Mouse (Mus musculus) CH12.LX (cell line): ENCODE results near the gene Ctsw. TPM values are rescaled to one million over a fixed set of nuclear protein-coding genes. Genes with fewer than 3 reads are reported as not detected.

ENCODE experiments used
- DNase-seq: peaks from one replicate; pipeline ENCODE4 v3.0.0-alpha.2; 2013; ENCODE audit errors: extremely low read depth
- H3K27ac ChIP-seq: 2 replicates; pipeline ENCODE4 v1.5.1; 2012; ENCODE audit warnings: low read depth, mild to moderate bottlenecking, control low read depth, moderate library complexity; ENCODE audit not compliant: insufficient read depth
- H3K27me3 ChIP-seq: replicated peaks from 2 replicates; pipeline ENCODE3; 2012; ENCODE audit warnings: inconsistent platforms
- H3K36me3 ChIP-seq, 2 experiments: replicated peaks in 1 of 2; 2 replicates each; pipeline versions ENCODE3 to v1.6.1; 2012; ENCODE audit warnings: inconsistent platforms in 1 of 2, low read length in 1 of 2, mild to moderate bottlenecking in 1 of 2, mixed read lengths in 1 of 2, moderate library complexity in 1 of 2; ENCODE audit not compliant: control insufficient read depth in 1 of 2, insufficient read depth in 1 of 2
- H3K4me1 ChIP-seq, 2 experiments: 2 replicates each; pipeline ENCODE4 v1.6.1; 2012; ENCODE audit warnings: inconsistent platforms in 1 of 2, moderate library complexity in 1 of 2; ENCODE audit not compliant: insufficient read depth in 2 of 2, control insufficient read depth in 1 of 2
- H3K4me2 ChIP-seq: 2 replicates; pipeline ENCODE4 v1.6.1; 2012; ENCODE audit warnings: low read depth, mild to moderate bottlenecking, control low read depth; ENCODE audit not compliant: poor library complexity, insufficient read depth, severe bottlenecking
- H3K4me3 ChIP-seq, 3 experiments: fragments of 150-350 bp in 1 of 3; sonication (generic) in 1 of 3; replicated peaks in 1 of 3; 2 replicates each; pipeline versions ENCODE3 to v1.5.1; 2011 to 2012; ENCODE audit warnings: low read depth in 2 of 3, low read length in 2 of 3, mild to moderate bottlenecking in 2 of 3, moderate library complexity in 2 of 3, control low read depth in 1 of 3, improper control_type of control experiment in 1 of 3, inconsistent platforms in 1 of 3, mixed read lengths in 1 of 3; ENCODE audit not compliant: poor library complexity in 1 of 3
- H3K79me2 ChIP-seq: replicated peaks from 2 replicates; pipeline ENCODE4 v1.6.1; 2012; ENCODE audit warnings: mild to moderate bottlenecking, moderate library complexity; ENCODE audit not compliant: control insufficient read depth, poor library complexity, insufficient read depth, severe bottlenecking; ENCODE audit errors: extremely low read depth
- H3K9ac ChIP-seq: 2 replicates; pipeline ENCODE4 v1.6.1; 2012; ENCODE audit warnings: low read depth, mild to moderate bottlenecking, control low read depth, moderate library complexity; ENCODE audit not compliant: insufficient read depth
- H3K9me3 ChIP-seq: replicated peaks from 2 replicates; pipeline ENCODE3; 2012; ENCODE audit warnings: low read length, inconsistent platforms, mixed read lengths
- CHD2 ChIP-seq: IDR thresholded peaks from 2 replicates; pipeline ENCODE4 v1.6.1; 2011; ENCODE audit warnings: low read length, improper control_type of control experiment
- E2F4 ChIP-seq: IDR thresholded peaks from 2 replicates; pipeline ENCODE4 v1.6.1; 2011; ENCODE audit warnings: low read depth, low read length, improper control_type of control experiment; ENCODE audit not compliant: insufficient replicate concordance
- ELF1 ChIP-seq: IDR thresholded peaks from 2 replicates; pipeline ENCODE4 v1.6.1; 2014; ENCODE audit warnings: low read depth, mild to moderate bottlenecking, inconsistent platforms, low read length, improper control_type of control experiment
- ETS1 ChIP-seq: conservative IDR thresholded peaks from 2 replicates; pipeline ENCODE4 v1.6.1; 2012; ENCODE audit warnings: low read depth, mild to moderate bottlenecking, inconsistent platforms, low read length, improper control_type of control experiment, moderate library complexity
- GABPA ChIP-seq: IDR thresholded peaks from 2 replicates; pipeline ENCODE4 v1.6.1; 2012; ENCODE audit warnings: low read depth, low read length, improper control_type of control experiment, inconsistent platforms; ENCODE audit not compliant: insufficient replicate concordance
- IRF4 ChIP-seq: IDR thresholded peaks from 2 replicates; pipeline ENCODE4 v1.6.1; 2014; ENCODE audit warnings: low read depth, mild to moderate bottlenecking, inconsistent platforms, low read length, improper control_type of control experiment
- JUN ChIP-seq: IDR thresholded peaks from 2 replicates; pipeline ENCODE4 v1.6.1; 2011; ENCODE audit warnings: low read depth, mild to moderate bottlenecking, low read length, improper control_type of control experiment, moderate library complexity; ENCODE audit not compliant: insufficient read depth
- JUND ChIP-seq: conservative IDR thresholded peaks from 2 replicates; pipeline ENCODE4 v1.6.1; 2011; ENCODE audit warnings: low read depth, low read length, improper control_type of control experiment
- KAT2A ChIP-seq: IDR thresholded peaks from 2 replicates; pipeline ENCODE4 v1.6.1; 2012; ENCODE audit warnings: low read length, improper control_type of control experiment, inconsistent platforms; ENCODE audit not compliant: insufficient replicate concordance
- MAFK ChIP-seq: IDR thresholded peaks from 2 replicates; pipeline ENCODE4 v1.6.1; 2011; ENCODE audit warnings: low read length, improper control_type of control experiment; ENCODE audit not compliant: insufficient replicate concordance
- MAX ChIP-seq: IDR thresholded peaks from 2 replicates; pipeline ENCODE4 v1.6.1; 2011; ENCODE audit warnings: low read length, improper control_type of control experiment
- MAZ ChIP-seq: IDR thresholded peaks from 2 replicates; pipeline ENCODE4 v1.6.1; 2012; ENCODE audit warnings: low read depth, mild to moderate bottlenecking, inconsistent platforms, low read length, improper control_type of control experiment, moderate library complexity
- MEF2A ChIP-seq: IDR thresholded peaks from 2 replicates; pipeline ENCODE4 v1.6.1; 2014; ENCODE audit warnings: low read depth, mild to moderate bottlenecking, inconsistent platforms, low read length, improper control_type of control experiment, borderline replicate concordance
- MXI1 ChIP-seq: IDR thresholded peaks from 2 replicates; pipeline ENCODE4 v1.6.1; 2011; ENCODE audit warnings: mild to moderate bottlenecking, low read depth, low read length, improper control_type of control experiment
- NELFE ChIP-seq: IDR thresholded peaks from 2 replicates; pipeline ENCODE4 v1.6.1; 2011; ENCODE audit warnings: low read depth, low read length, improper control_type of control experiment
- PAX5 ChIP-seq: IDR thresholded peaks from 2 replicates; pipeline ENCODE4 v1.6.1; 2012; ENCODE audit warnings: low read length, inconsistent platforms, mixed read lengths
- RCOR1 ChIP-seq: conservative IDR thresholded peaks from 2 replicates; pipeline ENCODE4 v1.6.1; 2012; ENCODE audit warnings: low read depth, mild to moderate bottlenecking, inconsistent platforms, low read length, improper control_type of control experiment
- SMC3 ChIP-seq: IDR thresholded peaks from 2 replicates; pipeline ENCODE4 v1.6.1; 2011; ENCODE audit warnings: low read depth, low read length, improper control_type of control experiment
- UBTF ChIP-seq: IDR thresholded peaks from 2 replicates; pipeline ENCODE4 v1.6.1; 2012; ENCODE audit warnings: low read depth, mild to moderate bottlenecking, inconsistent platforms, low read length, improper control_type of control experiment, moderate library complexity
- USF1 ChIP-seq: IDR thresholded peaks from 2 replicates; pipeline ENCODE4 v1.6.1; 2014; ENCODE audit warnings: low read depth, mild to moderate bottlenecking, inconsistent platforms, low read length, improper control_type of control experiment
- ZC3H11A ChIP-seq: IDR thresholded peaks from 2 replicates; pipeline ENCODE4 v1.6.1; 2012; ENCODE audit warnings: low read depth, mild to moderate bottlenecking, inconsistent platforms, low read length, improper control_type of control experiment
- ZKSCAN1 ChIP-seq: IDR thresholded peaks from 2 replicates; pipeline ENCODE4 v1.6.1; 2012; ENCODE audit warnings: low read depth, inconsistent platforms, low read length, improper control_type of control experiment, borderline replicate concordance
- ZNF384 ChIP-seq: IDR thresholded peaks from 2 replicates; pipeline ENCODE4 v1.6.1; 2012; ENCODE audit warnings: low read depth, low read length, improper control_type of control experiment, inconsistent platforms
- dilution Hi-C: fragments of 300-500 bp; cut with MboI; formaldehyde crosslinking; loops from 2 replicates; pipeline ENCODE4 v1.14.3; 2020; ENCODE audit warnings: low sequenced_read_pairs; ENCODE audit not compliant: extremely low pct_unique_long_range_greater_than_20kb, extremely low pct_ligation_motif_present
- in situ Hi-C: fragments of 300-500 bp; cut with MboI; formaldehyde crosslinking; loops from 3 replicates; pipeline ENCODE4 v1.14.3; 2019; ENCODE audit warnings: low sequenced_read_pairs, low pct_ligation_motif_present, low pct_unique_long_range_greater_than_20kb, mixed read lengths
- polyA plus RNA-seq: library from polyadenylated mRNA; unstranded; fragments of >175 nt; gene quantifications from 2 replicates; pipeline ENCODE4 v1.2.1, GENCODE M21; 2012; ENCODE audit warnings: low read depth; ENCODE audit not compliant: insufficient read length
- total RNA-seq, 2 experiments: library from RNA; depleted of rRNA; stranded (reverse); fragments of 300-350 nt in 1 of 2; fragments of >200 nt in 1 of 2; gene quantifications; 2 replicates each; pipeline ENCODE4 v1.2.3; 2012 to 2014

The Ctsw gene
- total and polyA plus RNA-seq, 3 experiments, result 0.23 to 1.1 (median 0.38) TPM

GRCm38 (mm10) chr19:5474281-5475068 is 6.2 kb upstream of the Ctsw start:
- dilution Hi-C loops, result no loop called here

DNA sequence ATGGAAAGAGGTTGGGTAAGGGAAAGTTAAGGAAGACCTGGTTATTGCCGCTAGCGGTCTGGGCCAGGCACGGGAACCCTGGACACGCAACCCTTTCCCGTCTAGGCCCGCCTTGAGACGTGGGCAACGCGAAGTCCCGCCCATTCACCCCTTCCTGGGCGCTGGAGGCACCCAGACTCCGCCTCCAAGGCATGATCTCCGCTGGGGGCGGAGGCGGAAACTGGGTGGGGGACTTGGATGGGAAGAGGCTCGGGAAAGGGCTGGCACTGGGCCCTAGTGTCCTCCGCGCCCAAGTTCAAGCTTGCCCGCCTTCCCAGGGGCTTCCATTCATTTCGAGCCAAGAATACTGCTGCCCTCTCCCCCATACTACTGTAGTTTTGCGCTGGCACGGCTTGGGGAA is 5.4 kb upstream of the Ctsw start, which contains the start of gene Efemp2:
Efemp2 (plus strand) TSS at position 235 of the 400 bp plus-strand sequence.
- dilution Hi-C loops, result no loop called here
- H3K9ac ChIP-seq, result no peak within 1 kb of the TSS
- peaks cover 0 to 5% of the 10 kb centered on the region in 2 experiments for H3K36me3 ChIP-seq
- no peak within 1 kb of the TSS for H3K4me2 ChIP-seq
- no peaks in the 10 kb centered on the region for H3K4me1 ChIP-seq
- H3K27me3 ChIP-seq, result no peaks in the 10 kb centered on the region
- DNase-seq, result no peak
- in situ Hi-C loops, result no loop called here
- H3K27ac ChIP-seq, result no peak within 1 kb of the TSS
- no peaks in the 10 kb centered on the region for H3K79me2 ChIP-seq
- no peak within 1 kb of the TSS for H3K4me3 ChIP-seq
- TF ChIP-seq CHD2 (no peak), ELF1 (no peak), UBTF (no peak), MAX (no peak), E2F4 (no peak), SMC3 (no peak), JUND (no peak), MEF2A (no peak), ZKSCAN1 (no peak), RCOR1 (no peak), MXI1 (no peak), IRF4 (no peak), MAFK (no peak), MAZ (no peak), JUN (no peak), ETS1 (no peak), NELFE (no peak), USF1 (no peak)
- no peaks in the 10 kb centered on the region for H3K9me3 ChIP-seq

More at GRCm38 (mm10) chr19:5474281-5475068, 6.2 kb upstream of the Ctsw start:
- H3K79me2 ChIP-seq, result no peaks in the 10 kb centered on the region
- no peak overlapping the region for H3K27ac ChIP-seq
- no peaks in the 10 kb centered on the region for H3K27me3 ChIP-seq
- H3K4me1 ChIP-seq, result no peaks in the 10 kb centered on the region
- TF ChIP-seq PAX5 (no peak), KAT2A (no peak), ZC3H11A (no peak), ZNF384 (no peak), UBTF (no peak), GABPA (no peak), ETS1 (no peak), RCOR1 (no peak)
- peaks cover 0 to 5% of the 10 kb centered on the region in 2 experiments for H3K36me3 ChIP-seq
- H3K4me3 ChIP-seq, result no peak overlapping the region
- no peak for DNase-seq
- H3K9me3 ChIP-seq, result no peaks in the 10 kb centered on the region
- in situ Hi-C loops, result no loop called here
- H3K4me2 ChIP-seq, result no peak overlapping the region
- H3K9ac ChIP-seq, result no peak overlapping the region
